Mouse (Mus musculus) ES-E14 (cell line): Measurements from ENCODE around the gene Cox10. TPM values are rescaled to one million over a fixed set of nuclear protein-coding genes. Genes with fewer than 3 reads are reported as not detected.

Experiments used
- DNase-seq: peaks from one replicate; pipeline ENCODE4 v3.0.0-alpha.2; 2013; ENCODE audit warnings: low read depth, low spot score
- H3K27ac ChIP-seq: 2 replicates; pipeline ENCODE4 v1.5.1; 2012; ENCODE audit warnings: low read depth, mild to moderate bottlenecking, low read length, moderate library complexity, mixed read lengths; ENCODE audit not compliant: poor library complexity, insufficient read depth, severe bottlenecking
- H3K36me3 ChIP-seq: 2 replicates; pipeline ENCODE4 v1.6.1; 2012; ENCODE audit warnings: mild to moderate bottlenecking, low read length, moderate library complexity, mixed read lengths; ENCODE audit not compliant: control insufficient read depth, poor library complexity, insufficient read depth, severe bottlenecking
- H3K4me1 ChIP-seq, 2 experiments: fragments of 150-350 bp in 1 of 2; sonication (generic) in 1 of 2; 2 replicates each; pipeline ENCODE4 v1.6.1; 2012; ENCODE audit warnings: low read length in 2 of 2, mild to moderate bottlenecking in 1 of 2, mixed read lengths in 1 of 2; ENCODE audit not compliant: control insufficient read depth in 2 of 2, insufficient read depth in 2 of 2, poor library complexity in 1 of 2
- H3K4me3 ChIP-seq, 2 experiments: fragments of 150-350 bp in 1 of 2; sonication (generic) in 1 of 2; 2 replicates each; pipeline ENCODE4 v1.5.1; 2012; ENCODE audit warnings: low read length in 2 of 2, low read depth in 1 of 2, mild to moderate bottlenecking in 1 of 2, mixed read lengths in 1 of 2; ENCODE audit not compliant: insufficient read depth in 1 of 2, poor library complexity in 1 of 2, severe bottlenecking in 1 of 2
- H3K9ac ChIP-seq: 2 replicates; pipeline ENCODE4 v1.6.1; 2012; ENCODE audit warnings: low read depth, mild to moderate bottlenecking, low read length, mixed read lengths; ENCODE audit not compliant: poor library complexity, insufficient read depth, severe bottlenecking
- H3K9me3 ChIP-seq: fragments of 150-350 bp; sonication (generic); 2 replicates; pipeline ENCODE4 v1.6.1; 2012; ENCODE audit warnings: low read depth, mild to moderate bottlenecking, low read length; ENCODE audit not compliant: control insufficient read depth, insufficient read depth
- CHD2 ChIP-seq: IDR thresholded peaks from 2 replicates; pipeline ENCODE4 v1.6.1; 2014; ENCODE audit warnings: mild to moderate bottlenecking, low read depth, low read length, inconsistent platforms
- HCFC1 ChIP-seq: IDR thresholded peaks from 2 replicates; pipeline ENCODE4 v1.6.1; 2012; ENCODE audit warnings: low read length, inconsistent platforms, borderline replicate concordance; ENCODE audit not compliant: insufficient read depth
- MAFK ChIP-seq: IDR thresholded peaks from 2 replicates; pipeline ENCODE4 v1.6.1; 2014; ENCODE audit warnings: mild to moderate bottlenecking, low read depth, low read length, inconsistent platforms; ENCODE audit not compliant: insufficient read depth
- ZC3H11A ChIP-seq: IDR thresholded peaks from 2 replicates; pipeline ENCODE4 v1.6.1; 2012; ENCODE audit warnings: low read depth, mild to moderate bottlenecking, inconsistent platforms, low read length, borderline replicate concordance
- ZNF384 ChIP-seq: IDR thresholded peaks from 2 replicates; pipeline ENCODE4 v1.6.1; 2012; ENCODE audit warnings: low read depth, low read length, inconsistent platforms
- in situ Hi-C, 2 experiments: fragments of 600-800 bp; cut with MboI; formaldehyde crosslinking; loops; one replicate each; pipeline ENCODE4 v1.15.1; 2025; ENCODE audit warnings: low sequenced_read_pairs in 2 of 2, inconsistent platforms in 1 of 2; ENCODE audit not compliant: unreplicated experiment in 2 of 2
- total RNA-seq: library from RNA; depleted of rRNA; stranded (reverse); fragments of 300-350 nt; gene quantifications from 2 replicates; pipeline ENCODE4 v1.2.3, GENCODE M21; 2012

The Cox10 gene
- total RNA-seq, 1 experiment, result 24.8 TPM

- H3K9ac ChIP-seq, result no peak overlapping the region
- TF ChIP-seq ZC3H11A (no peak), MAFK (no peak)
- no peak overlapping the region for H3K27ac ChIP-seq
- H3K4me1 ChIP-seq, result peaks cover 0 to 2% of the 10 kb centered on the region in 2 experiments; a peak in 1 of 4 replicates
- H3K36me3 ChIP-seq, result no peaks in the 10 kb centered on the region
- no peaks in the 10 kb centered on the region for H3K9me3 ChIP-seq
- DNase-seq, result no peak
- in situ Hi-C loops, result no loop called here
- no peak overlapping the region for H3K4me3 ChIP-seq
Measured at GRCm38 (mm10) chr11:63942177-63942576, 137.1 kb downstream of the Cox10 start.

- Histone ChIP-seq H3K9ac (no peak overlapping the region), H3K9me3 (no peaks in the 10 kb centered on the region), H3K36me3 (no peaks in the 10 kb centered on the region), H3K27ac (peak overlapping the region; percentile 18; the same call in 1 of the 2 replicates), H3K4me1 (peaks cover under 1 to 10% of the 10 kb centered on the region in 2 experiments; a peak in 1 of 4 replicates), H3K4me3 (no peak overlapping the region)
- no peak for DNase-seq
- TF ChIP-seq ZNF384 (no peak), ZC3H11A (no peak), HCFC1 (no peak), CHD2 (no peak), MAFK (no peak)
- in situ Hi-C loops, result no loop called here
Measured at GRCm38 (mm10) chr11:63936641-63937040, 142.6 kb downstream of the Cox10 start.

GRCm38 (mm10) chr11:63926901-63927300 lies 152.4 kb downstream of the Cox10 start:
- TF ChIP-seq HCFC1 (no peak), ZNF384 (no peak), MAFK (no peak), CHD2 (no peak), ZC3H11A (no peak)
- in situ Hi-C loops, result no loop called here

GRCm38 (mm10) chr11:63925161-63925582 lies 154.1 kb downstream of the Cox10 start:
- peak overlapping the region; percentile 62 to 72 for H3K4me3 ChIP-seq
- peak overlapping the region; percentile 41; the same call in 1 of the 2 replicates for H3K9ac ChIP-seq
- no peaks in the 10 kb centered on the region for H3K9me3 ChIP-seq
- peaks cover 0 to 16% of the 10 kb centered on the region in 2 experiments; a peak in 3 of 4 replicates for H3K4me1 ChIP-seq
- H3K36me3 ChIP-seq, result no peaks in the 10 kb centered on the region
- H3K27ac ChIP-seq, result no peak overlapping the region
- TF ChIP-seq ZNF384, result no peak
- peak; percentile 87 for TF ChIP-seq ZC3H11A
- TF ChIP-seq MAFK, result no peak
- 0 out of 2 replicates have a peak, but pooled peaks have one; percentile 43 for TF ChIP-seq HCFC1
- no peak for TF ChIP-seq CHD2
- in situ Hi-C loops, result no loop called here
- no peak for DNase-seq

More at GRCm38 (mm10) chr11:63926901-63927300, 152.4 kb downstream of the Cox10 start:
- no peaks in the 10 kb centered on the region for H3K9me3 ChIP-seq
- no peaks in the 10 kb centered on the region for H3K36me3 ChIP-seq
- H3K27ac ChIP-seq, result no peak overlapping the region
- no peak overlapping the region for H3K9ac ChIP-seq
- no peak overlapping the region for H3K4me3 ChIP-seq
- DNase-seq, result no peak
- H3K4me1 ChIP-seq, result peaks cover 5 to 16% of the 10 kb centered on the region in 2 experiments; a peak in 3 of 4 replicates
